Comparison of ENCODE assay signal across 42 mouse cellular contexts in the genomic region with DNA sequence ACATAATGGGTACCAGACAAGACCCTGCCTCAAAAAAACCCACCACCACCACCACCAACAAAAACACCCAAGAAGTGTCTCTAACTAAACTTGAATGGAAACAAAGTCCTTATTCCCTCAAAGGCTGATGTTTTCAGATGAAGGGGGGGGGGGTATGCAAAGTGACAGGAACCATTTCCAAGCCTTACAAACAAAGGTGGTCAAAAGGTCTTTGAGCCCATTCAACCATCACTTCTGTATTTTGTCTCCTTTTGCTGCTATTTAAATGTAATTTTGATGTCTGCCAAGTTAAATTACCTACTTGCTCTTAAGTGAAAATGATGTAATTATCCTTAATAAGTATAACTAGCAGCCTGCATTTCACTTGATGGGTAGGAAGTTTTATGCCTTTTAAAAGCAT. TPM values are rescaled to one million over a fixed set of nuclear protein-coding genes. Genes with fewer than 3 reads are reported as not detected.
"Had no signal": no experiment of that assay in that cellular context is flagged by ENCODE, and none has a peak within 500 bp of the region (broad histone marks: within the 10 kb centered on the region; RNA-seq: fewer than 3 reads in every experiment).

No protein-coding gene starts in this region.

- ATAC-seq: hindbrain, postnatal 0 days; intestine, embryonic 16.5 days; liver, embryonic 12.5 days had no signal

- H3K36me3 ChIP-seq: heart, embryonic 13.5 days; heart, embryonic 15.5 days; hindbrain, embryonic 13.5 days; hindbrain, embryonic 15.5 days; kidney, embryonic 15.5 days; limb, embryonic 13.5 days; limb, embryonic 15.5 days; liver, embryonic 12.5 days had no signal

- H3K9me3 ChIP-seq: heart, embryonic 13.5 days; heart, embryonic 15.5 days; hindbrain, embryonic 13.5 days; hindbrain, embryonic 15.5 days; kidney, embryonic 15.5 days; limb, embryonic 13.5 days; limb, embryonic 15.5 days; liver, embryonic 12.5 days had no signal

- H3K4me3 ChIP-seq: heart, adult 2 months; heart, embryonic 13.5 days; heart, embryonic 15.5 days; hindbrain, embryonic 13.5 days; hindbrain, embryonic 15.5 days; kidney, embryonic 15.5 days; limb, embryonic 13.5 days; limb, embryonic 15.5 days; liver, embryonic 12.5 days had no signal

- H3K27ac ChIP-seq: heart, adult 2 months; heart, embryonic 13.5 days; heart, embryonic 15.5 days; hindbrain, embryonic 13.5 days; hindbrain, embryonic 15.5 days; hindbrain, postnatal 0 days; kidney, embryonic 15.5 days; kidney, postnatal 0 days; limb, embryonic 13.5 days; limb, embryonic 15.5 days; liver, embryonic 12.5 days; liver, embryonic 14.5 days had no signal

- H3K27me3 ChIP-seq: heart, embryonic 13.5 days; heart, embryonic 15.5 days; hindbrain, embryonic 13.5 days; hindbrain, embryonic 15.5 days; kidney, embryonic 15.5 days; limb, embryonic 13.5 days; limb, embryonic 15.5 days; liver, embryonic 12.5 days had no signal

- H3K9ac ChIP-seq: heart, embryonic 13.5 days; heart, embryonic 15.5 days; hindbrain, embryonic 13.5 days; hindbrain, embryonic 15.5 days; kidney, embryonic 15.5 days; limb, embryonic 13.5 days; limb, embryonic 15.5 days; liver, embryonic 12.5 days; liver, embryonic 14.5 days had no signal

- H3K4me1 ChIP-seq: heart, embryonic 13.5 days; heart, embryonic 15.5 days; kidney, embryonic 15.5 days; limb, embryonic 13.5 days; limb, embryonic 15.5 days had no signal

- DNase-seq: gastrocnemius, postnatal 14 days; gastrocnemius, postnatal 36 days; heart, adult 2 months; heart, postnatal 14 days; heart, postnatal 36 days; kidney, adult 11 months; kidney, adult 2 months; kidney, adult 9 months; kidney, postnatal 14 days; kidney, postnatal 36 days; layer of hippocampus, adult 9-11 months; layer of hippocampus, postnatal 36 days; left cerebral cortex, postnatal 4 days; lung, adult 18-20 months had no signal

- H3K4me2 ChIP-seq: heart, embryonic 11.5 days; heart, embryonic 13.5 days; heart, embryonic 15.5 days; hindbrain, embryonic 13.5 days; hindbrain, embryonic 15.5 days; kidney, embryonic 15.5 days; limb, embryonic 13.5 days; limb, embryonic 15.5 days; liver, embryonic 12.5 days had no signal

RNA-seq across cellular contexts. Expression of gene Erv3, which starts 7.1 kb away (rescaled TPM):
- total RNA-seq: gastrocnemius, adult 8-10 months; gastrocnemius, postnatal 14 days; gastrocnemius, postnatal 36 days; heart, adult 2 months; heart, postnatal 14 days; heart, postnatal 36 days; hematopoietic stem cell, adult 5-6 weeks; hindbrain, postnatal 0 days; left cerebral cortex, postnatal 4 days; liver, adult 2 months had no signal
- polyA plus RNA-seq: heart, adult 2 months; heart, embryonic 11.5 days; heart, embryonic 13.5 days; heart, embryonic 15.5 days; heart, postnatal 0 days; hindbrain, embryonic 11.5 days; hindbrain, embryonic 13.5 days; hindbrain, embryonic 15.5 days; intestine, embryonic 14.5 days; intestine, embryonic 16.5 days; kidney, adult 2 months; kidney, embryonic 15.5 days; kidney, postnatal 0 days; large intestine, adult 2 months; limb, embryonic 11.5 days; limb, embryonic 13.5 days; limb, embryonic 15.5 days; liver, adult 2 months; liver, embryonic 12.5 days; liver, embryonic 16.5 days had no signal

RNA-seq across cellular contexts. Expression of gene Prn, which starts 43.1 kb away (rescaled TPM):
- total RNA-seq: gastrocnemius, adult 8-10 months; gastrocnemius, postnatal 14 days; hematopoietic stem cell, adult 5-6 weeks; hindbrain, postnatal 0 days; layer of hippocampus, adult 18-20 months; layer of hippocampus, postnatal 14 days; layer of hippocampus, postnatal 36 days; left cerebral cortex, adult 18-20 months; left cerebral cortex, adult 8-10 months; left cerebral cortex, postnatal 10 days; liver, adult 2 months had no signal
- polyA plus RNA-seq: gonadal fat pad, adult 2 months; heart, adult 2 months; heart, embryonic 11.5 days; heart, embryonic 13.5 days; heart, embryonic 15.5 days; heart, postnatal 0 days; hindbrain, embryonic 11.5 days; hindbrain, embryonic 13.5 days; hindbrain, embryonic 15.5 days; intestine, embryonic 14.5 days; intestine, embryonic 16.5 days; kidney, adult 2 months; kidney, embryonic 15.5 days; large intestine, adult 2 months; limb, embryonic 11.5 days; limb, embryonic 13.5 days; limb, embryonic 15.5 days; liver, adult 2 months; liver, embryonic 12.5 days; liver, embryonic 14.5 days; liver, embryonic 16.5 days had no signal
